Mouse (Mus musculus): ENCODE data around the gene Trank1. TPM values are rescaled to one million over a fixed set of nuclear protein-coding genes. Genes with fewer than 3 reads are reported as not detected.

Gene Trank1
- 17.7 and 20.7 TPM in 2 replicates for polyA plus RNA-seq (2015; fragmentation: Nextera tagmentation; extraction: Ambion mirVana)

DNA sequence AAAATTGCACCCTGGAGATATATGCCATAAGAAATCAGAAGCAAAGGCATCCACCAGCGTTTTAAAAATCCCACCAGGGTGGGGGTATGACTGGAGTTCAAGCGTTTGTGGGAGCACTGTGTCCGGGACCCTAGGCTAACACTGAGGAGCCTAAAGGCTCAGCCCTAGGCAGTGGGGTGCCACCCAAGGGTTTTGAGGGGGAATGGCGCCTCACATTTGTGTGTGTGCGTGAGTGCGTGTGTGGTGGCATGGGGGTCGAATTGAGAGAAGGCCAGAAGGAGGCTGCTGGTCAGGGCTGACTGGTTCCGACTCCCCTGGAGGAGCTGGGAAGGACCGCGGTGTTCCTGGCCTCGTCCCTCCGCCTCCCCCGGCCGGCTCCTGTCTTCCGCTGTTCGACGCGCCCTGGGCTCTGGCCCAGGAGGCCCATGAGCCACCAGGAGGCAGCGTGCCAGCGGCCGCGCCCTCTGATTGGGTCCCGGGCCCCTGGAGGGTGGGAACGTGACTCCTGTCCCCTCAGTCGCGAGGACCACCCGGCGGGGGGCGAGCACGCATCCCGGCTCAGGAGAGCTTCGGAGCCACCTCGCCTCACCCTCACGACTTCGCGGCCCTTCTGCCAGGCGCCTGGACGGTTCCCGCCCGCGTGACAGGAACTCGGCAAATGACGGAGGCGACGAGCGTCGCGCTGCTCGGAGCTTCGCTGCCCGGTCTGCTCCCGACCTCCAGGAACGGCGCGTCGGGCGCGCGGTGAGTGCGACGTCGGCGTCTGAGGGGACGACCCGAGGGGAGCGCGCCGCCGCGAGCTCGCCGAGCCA is at the start of gene Trank1:
Trank1 (plus strand) TSS at position 709 of the 812 bp plus-strand sequence.
- H3K9me3 ChIP-seq (replicated peaks; ENCODE audit: control insufficient read depth, low read length, poor library complexity, severe bottlenecking): no peaks in the 10 kb centered on the region; the same call in 1 of the 2 replicates
- peaks cover 2% of the 10 kb centered on the region for H3K4me1 ChIP-seq (ENCODE audit: control insufficient read depth, insufficient read depth, low read length)
- H3K9ac ChIP-seq (ENCODE audit: low read depth, low read length): peak within 1 kb of the TSS; percentile 75
- H3K27me3 ChIP-seq (ENCODE audit: control insufficient read depth, insufficient read depth, low read depth, low read length): peaks cover 30% of the 10 kb centered on the region
- 0 out of 2 replicates have a peak, but pooled peaks cover 3% of the 10 kb centered on the region for H3K36me3 ChIP-seq (ENCODE audit: control insufficient read depth, insufficient read depth, low read length)
- peak within 1 kb of the TSS; percentile 53; the same call in 1 of the 2 replicates for H3K27ac ChIP-seq (ENCODE audit: low read length)
- peak within 1 kb of the TSS; percentile 84 for H3K4me2 ChIP-seq (ENCODE audit: low read length)
- 9% methylated on average over 65 of the region's 72 CpGs for WGBS
- ATAC-seq: peak; percentile 74
- H3K4me3 ChIP-seq (ENCODE audit: low read depth, low read length): peak within 1 kb of the TSS; percentile 62

DNA sequence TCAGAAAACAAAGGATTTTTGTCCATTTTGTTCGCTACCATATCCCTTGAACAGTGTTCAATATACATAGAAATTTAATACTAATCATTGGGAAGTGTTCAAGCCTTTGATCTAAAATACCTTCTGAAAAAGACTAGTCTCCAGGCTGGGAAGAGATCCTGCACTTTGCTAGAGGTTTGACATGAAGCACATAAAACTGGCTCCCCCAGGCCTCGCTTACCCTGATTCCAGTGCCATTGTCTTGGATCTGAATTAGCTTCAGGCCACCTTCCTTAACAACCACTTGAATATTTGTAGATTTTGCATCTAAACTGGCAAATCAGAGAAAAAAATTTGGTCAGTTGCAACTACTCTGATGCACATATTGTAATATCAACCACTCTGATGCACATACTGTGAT is 43.5 kb upstream of the Trank1 start:
- Histone ChIP-seq H3K9me3 (replicated peaks; ENCODE audit: control insufficient read depth, low read length, poor library complexity, severe bottlenecking) (no peaks in the 10 kb centered on the region), H3K27ac (ENCODE audit: low read length) (no peak overlapping the region)
- 95% methylated on average over 2 of the region's 2 CpGs for WGBS

DNA sequence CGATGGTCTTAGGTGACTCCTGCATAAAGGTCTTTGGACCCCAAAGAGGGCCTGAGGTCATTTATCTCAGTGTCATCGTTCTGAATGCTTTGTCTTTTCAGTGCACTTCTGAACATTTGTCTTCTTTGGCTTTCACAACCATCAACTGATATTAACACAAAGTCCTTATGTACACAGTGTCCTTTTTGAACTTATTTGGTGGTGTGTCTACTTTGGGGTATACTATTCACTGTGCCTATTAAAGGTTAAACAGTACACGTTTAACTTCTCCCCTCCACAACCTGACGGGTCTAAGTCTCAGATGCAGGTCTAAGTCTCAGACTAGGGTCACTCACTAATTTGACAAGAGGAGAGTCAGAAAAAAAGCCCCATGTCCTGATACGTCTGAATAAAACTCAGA is 40.9 kb upstream of the Trank1 start:
- 15% methylated on average over 5 of the region's 5 CpGs for WGBS
- H3K27ac ChIP-seq (ENCODE audit: low read length): peak overlapping the region; percentile 92
- peaks cover 40% of the 10 kb centered on the region for H3K4me1 ChIP-seq (ENCODE audit: control insufficient read depth, insufficient read depth, low read length)
- peak overlapping the region; percentile 76 for H3K4me3 ChIP-seq (ENCODE audit: low read depth, low read length)
- peaks cover 5% of the 10 kb centered on the region for H3K36me3 ChIP-seq (ENCODE audit: control insufficient read depth, insufficient read depth, low read length)
- no peaks in the 10 kb centered on the region for H3K27me3 ChIP-seq (ENCODE audit: control insufficient read depth, insufficient read depth, low read depth, low read length)
- peak overlapping the region; percentile 69 for H3K4me2 ChIP-seq (ENCODE audit: low read length)
- no peaks in the 10 kb centered on the region for H3K9me3 ChIP-seq (replicated peaks; ENCODE audit: control insufficient read depth, low read length, poor library complexity, severe bottlenecking)
- peak overlapping the region; percentile 72 for H3K9ac ChIP-seq (ENCODE audit: low read depth, low read length)
- no peak for ATAC-seq

More for the DNA sequence above, 43.5 kb upstream of the Trank1 start:
- no peak for ATAC-seq
- Histone ChIP-seq H3K4me2 (ENCODE audit: low read length) (no peak overlapping the region), H3K36me3 (ENCODE audit: control insufficient read depth, insufficient read depth, low read length) (peaks cover 4% of the 10 kb centered on the region; the same call in 1 of the 2 replicates), H3K9ac (ENCODE audit: low read depth, low read length) (no peak overlapping the region), H3K4me1 (ENCODE audit: control insufficient read depth, insufficient read depth, low read length) (peaks cover 16% of the 10 kb centered on the region), H3K4me3 (ENCODE audit: low read depth, low read length) (no peak overlapping the region), H3K27me3 (ENCODE audit: control insufficient read depth, insufficient read depth, low read depth, low read length) (no peaks in the 10 kb centered on the region)

DNA sequence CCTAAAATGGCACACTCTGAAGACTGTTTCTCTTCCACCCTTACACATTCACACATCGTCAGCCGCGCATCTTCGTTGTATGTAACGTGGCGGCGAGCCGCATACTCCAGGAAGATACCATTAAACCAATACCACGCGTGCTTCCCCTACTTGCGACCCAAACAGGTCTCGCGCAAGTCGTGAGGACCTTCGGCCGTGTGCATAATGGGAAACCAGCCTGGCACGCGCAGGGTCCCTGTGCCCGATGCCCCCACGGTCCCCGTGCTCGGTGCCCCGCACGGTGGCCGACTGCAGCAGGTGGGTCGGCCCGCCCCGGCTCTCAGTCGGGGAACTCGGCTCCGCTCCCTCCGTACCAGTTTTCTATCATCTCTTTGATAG is 40.5 kb upstream of the Trank1 start:
- Histone ChIP-seq H3K27me3 (ENCODE audit: control insufficient read depth, insufficient read depth, low read depth, low read length) (no peaks in the 10 kb centered on the region), H3K4me1 (ENCODE audit: control insufficient read depth, insufficient read depth, low read length) (peaks cover 45% of the 10 kb centered on the region), H3K4me2 (ENCODE audit: low read length) (peak overlapping the region; percentile 69), H3K4me3 (ENCODE audit: low read depth, low read length) (peak overlapping the region; percentile 76), H3K9ac (ENCODE audit: low read depth, low read length) (peak overlapping the region; percentile 72), H3K9me3 (replicated peaks; ENCODE audit: control insufficient read depth, low read length, poor library complexity, severe bottlenecking) (no peaks in the 10 kb centered on the region), H3K36me3 (ENCODE audit: control insufficient read depth, insufficient read depth, low read length) (peaks cover 5% of the 10 kb centered on the region), H3K27ac (ENCODE audit: low read length) (peak overlapping the region; percentile 92)
- under 1% methylated on average over 32 of the region's 32 CpGs for WGBS
- ATAC-seq: peak; percentile 89

DNA sequence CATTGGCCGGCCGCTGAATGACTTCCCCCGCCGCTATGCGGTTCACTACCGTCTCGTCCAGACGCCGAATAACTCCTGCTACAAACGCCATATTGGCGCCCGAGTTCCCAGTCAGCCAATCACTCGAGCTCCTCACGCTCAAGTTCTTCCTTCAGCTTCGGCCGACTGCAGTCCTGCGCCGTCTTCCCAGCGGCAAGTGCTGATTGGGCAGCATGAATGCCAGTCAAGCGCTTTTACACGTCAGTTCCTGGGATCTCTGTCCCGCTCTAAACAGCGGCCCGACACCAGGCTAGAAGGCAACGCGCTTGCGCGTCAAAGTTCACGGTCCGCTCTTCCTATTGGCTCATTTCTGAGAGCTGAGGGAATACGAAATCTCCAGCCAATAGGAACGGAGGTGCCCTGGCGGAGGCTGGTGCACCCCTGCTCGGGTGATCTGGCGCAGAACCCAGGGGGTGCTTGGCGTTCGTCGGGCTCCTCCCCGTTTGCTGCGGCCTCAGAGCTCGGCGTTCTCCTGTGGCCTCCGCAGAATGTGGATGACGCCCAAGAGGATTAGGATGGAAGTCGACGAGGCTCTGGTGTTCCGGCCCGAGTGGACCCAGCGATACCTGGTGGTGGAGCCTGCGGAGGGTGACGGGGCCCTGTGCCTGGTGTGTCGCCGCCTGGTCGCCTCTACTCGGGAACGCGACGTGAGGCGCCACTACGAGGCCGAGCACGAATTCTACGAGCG is 39.9 kb upstream of the Trank1 start, which contains the start of the genes Mlh1 and Epm2aip1:
Mlh1 (minus strand) TSS at position 358 of the 727 bp plus-strand sequence.
Epm2aip1 (plus strand) TSS at position 496 of the 727 bp plus-strand sequence.
- Histone ChIP-seq H3K27me3 (ENCODE audit: control insufficient read depth, insufficient read depth, low read depth, low read length) (no peaks in the 10 kb centered on the region), H3K4me2 (ENCODE audit: low read length) (peak within 1 kb of the TSS; percentile 96), H3K4me1 (ENCODE audit: control insufficient read depth, insufficient read depth, low read length) (peaks cover 50% of the 10 kb centered on the region), H3K9me3 (replicated peaks; ENCODE audit: control insufficient read depth, low read length, poor library complexity, severe bottlenecking) (no peaks in the 10 kb centered on the region), H3K4me3 (ENCODE audit: low read depth, low read length) (peak within 1 kb of the TSS; percentile 76), H3K27ac (ENCODE audit: low read length) (peak within 1 kb of the TSS; percentile 92), H3K36me3 (ENCODE audit: control insufficient read depth, insufficient read depth, low read length) (peaks cover 5% of the 10 kb centered on the region; the same call in 1 of the 2 replicates), H3K9ac (ENCODE audit: low read depth, low read length) (peak within 1 kb of the TSS; percentile 87)
- ATAC-seq: peak; percentile 100
- under 1% methylated on average over 64 of the region's 64 CpGs for WGBS

DNA sequence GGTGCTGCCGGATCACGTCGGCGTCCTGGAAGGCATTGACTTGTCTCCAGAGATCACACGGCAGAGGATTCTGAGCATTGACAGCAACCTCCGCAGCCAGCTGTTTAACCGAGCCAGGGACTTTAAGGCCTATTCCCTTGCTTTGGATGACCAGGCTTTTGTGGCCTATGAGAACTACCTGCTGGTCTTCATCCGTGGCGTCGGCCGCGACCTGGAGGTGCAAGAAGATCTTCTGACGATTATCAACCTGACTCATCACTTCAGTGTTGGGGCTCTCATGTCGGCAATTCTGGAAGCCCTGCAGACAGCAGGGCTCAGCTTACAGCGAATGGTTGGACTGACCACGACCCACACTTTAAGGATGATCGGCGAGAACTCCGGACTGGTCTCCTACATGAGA is 39.2 kb upstream of the Trank1 start:
- 11% methylated on average over 19 of the region's 19 CpGs for WGBS
- Histone ChIP-seq H3K4me1 (ENCODE audit: control insufficient read depth, insufficient read depth, low read length) (peaks cover 53% of the 10 kb centered on the region), H3K4me2 (ENCODE audit: low read length) (peak overlapping the region; percentile 96)

DNA sequence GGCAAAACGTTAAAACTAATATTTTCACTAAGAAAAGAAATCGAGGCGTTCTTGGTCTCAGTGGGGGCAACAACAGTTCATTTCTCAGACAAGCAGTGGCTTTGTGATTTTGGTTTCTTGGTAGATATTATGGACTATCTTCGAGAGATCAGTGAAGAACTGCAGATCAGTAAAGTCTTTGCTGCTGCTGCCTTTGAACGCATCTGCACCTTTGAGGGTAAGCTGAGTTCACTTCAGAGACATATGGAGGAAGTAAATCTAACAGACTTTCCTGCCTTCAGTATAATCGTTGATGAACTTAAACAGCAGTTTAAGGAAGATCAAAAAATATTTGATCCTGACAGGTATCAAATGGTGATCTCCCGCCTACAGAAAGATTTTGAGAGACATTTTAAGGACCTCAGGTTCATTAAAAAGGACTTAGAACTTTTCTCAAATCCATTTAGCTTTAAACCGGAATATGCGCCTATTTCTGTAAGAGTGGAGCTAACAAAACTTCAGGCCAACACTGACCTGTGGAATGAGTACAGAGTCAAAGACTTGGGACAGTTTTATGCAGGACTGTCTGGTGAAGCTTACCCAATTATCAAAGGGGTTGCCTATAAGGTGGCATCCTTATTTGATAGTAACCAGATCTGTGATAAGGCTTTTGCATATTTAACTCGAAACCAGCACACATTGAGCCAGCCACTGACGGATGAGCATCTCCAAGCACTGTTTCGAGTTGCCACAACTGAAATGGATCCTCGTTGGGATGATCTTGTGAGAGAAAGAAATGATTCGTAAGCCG is 38.3 kb upstream of the Trank1 start:
- Histone ChIP-seq H3K27ac (ENCODE audit: low read length) (no peak overlapping the region), H3K4me2 (ENCODE audit: low read length) (peak overlapping the region; percentile 96), H3K4me1 (ENCODE audit: control insufficient read depth, insufficient read depth, low read length) (peaks cover 57% of the 10 kb centered on the region), H3K9me3 (replicated peaks; ENCODE audit: control insufficient read depth, low read length, poor library complexity, severe bottlenecking) (no peaks in the 10 kb centered on the region), H3K27me3 (ENCODE audit: control insufficient read depth, insufficient read depth, low read depth, low read length) (no peaks in the 10 kb centered on the region), H3K9ac (ENCODE audit: low read depth, low read length) (peak overlapping the region; percentile 87), H3K4me3 (ENCODE audit: low read depth, low read length) (peak overlapping the region; percentile 76), H3K36me3 (ENCODE audit: control insufficient read depth, insufficient read depth, low read length) (peaks cover 5% of the 10 kb centered on the region; the same call in 1 of the 2 replicates)
- 76% methylated on average over 15 of the region's 15 CpGs for WGBS
- ATAC-seq: no peak

More for the DNA sequence above, 39.2 kb upstream of the Trank1 start:
- ATAC-seq: no peak
- Histone ChIP-seq H3K4me3 (ENCODE audit: low read depth, low read length) (peak overlapping the region; percentile 76), H3K36me3 (ENCODE audit: control insufficient read depth, insufficient read depth, low read length) (peaks cover 5% of the 10 kb centered on the region; the same call in 1 of the 2 replicates), H3K27me3 (ENCODE audit: control insufficient read depth, insufficient read depth, low read depth, low read length) (no peaks in the 10 kb centered on the region), H3K9ac (ENCODE audit: low read depth, low read length) (peak overlapping the region; percentile 87), H3K27ac (ENCODE audit: low read length) (peak overlapping the region; percentile 86), H3K9me3 (replicated peaks; ENCODE audit: control insufficient read depth, low read length, poor library complexity, severe bottlenecking) (no peaks in the 10 kb centered on the region)

DNA sequence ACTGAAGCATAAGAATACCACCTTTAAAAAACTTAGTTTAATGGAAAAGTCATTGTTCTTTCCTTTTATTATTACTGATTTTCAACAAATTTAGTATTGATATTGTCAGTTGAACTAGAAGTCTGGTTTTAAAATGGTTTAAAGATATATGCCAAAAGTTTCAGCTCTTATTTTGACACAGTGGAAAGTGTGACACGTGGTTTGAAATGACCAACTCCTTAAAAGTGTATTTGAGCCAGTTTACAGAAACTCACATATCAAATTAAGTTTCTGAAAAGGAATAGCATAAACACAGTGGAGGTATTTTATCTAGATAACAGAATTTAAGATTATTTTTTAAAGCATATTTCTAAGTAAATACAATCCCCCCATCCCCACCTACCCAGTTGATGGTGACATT is 37.6 kb upstream of the Trank1 start:
- Histone ChIP-seq H3K9ac (ENCODE audit: low read depth, low read length) (no peak overlapping the region), H3K4me1 (ENCODE audit: control insufficient read depth, insufficient read depth, low read length) (peaks cover 57% of the 10 kb centered on the region), H3K4me3 (ENCODE audit: low read depth, low read length) (no peak overlapping the region), H3K27me3 (ENCODE audit: control insufficient read depth, insufficient read depth, low read depth, low read length) (no peaks in the 10 kb centered on the region), H3K4me2 (ENCODE audit: low read length) (peak overlapping the region; percentile 96; the same call in 1 of the 2 replicates), H3K27ac (ENCODE audit: low read length) (no peak overlapping the region), H3K9me3 (replicated peaks; ENCODE audit: control insufficient read depth, low read length, poor library complexity, severe bottlenecking) (no peaks in the 10 kb centered on the region), H3K36me3 (ENCODE audit: control insufficient read depth, insufficient read depth, low read length) (peaks cover 5% of the 10 kb centered on the region; the same call in 1 of the 2 replicates)
- no peak for ATAC-seq
- 91% methylated on average over 1 of the region's 1 CpGs for WGBS
